Mouse (Mus musculus) urinary bladder, adult 2 months (tissue): ENCODE results near the gene Slc29a3. TPM values are rescaled to one million over a fixed set of nuclear protein-coding genes. Genes with fewer than 3 reads are reported as not detected.
"Not testable (repeated sequence)": the region's sequence is repeated elsewhere in the genome, so short reads cannot be mapped to it uniquely, and the experiment has no call there.

Source experiments
- DNase-seq: peaks from one replicate; pipeline ENCODE4 v3.0.0; 2022; ENCODE audit warnings: low spot score
- polyA plus RNA-seq: library from polyadenylated mRNA; depleted of rRNA; stranded (reverse); fragments of >200 nt; gene quantifications from 2 replicates; pipeline ENCODE4 v1.2.3, GENCODE M21; 2012

Slc29a3 gene
- polyA plus RNA-seq, 1 experiment, result 5.5 TPM

GRCm38 (mm10) chr10:60726896-60727295, 25.7 kb downstream of the Slc29a3 start:
- no peak for DNase-seq

- DNase-seq, result no peak
These were observed 28.1 kb downstream of the Slc29a3 start for GRCm38 (mm10) chr10:60724496-60724895.

- no peak for DNase-seq
These were observed 29.2 kb downstream of the Slc29a3 start for GRCm38 (mm10) chr10:60723345-60723744.

GRCm38 (mm10) chr10:60721640-60722039, 31.0 kb downstream of the Slc29a3 start:
- DNase-seq, result no peak

- DNase-seq, result no peak
These were observed 32.1 kb downstream of the Slc29a3 start for GRCm38 (mm10) chr10:60720461-60720860.

GRCm38 (mm10) chr10:60718491-60718890, 34.1 kb downstream of the Slc29a3 start:
- DNase-seq, result no peak

- DNase-seq, result no peak
These were observed 36.1 kb downstream of the Slc29a3 start for GRCm38 (mm10) chr10:60716449-60716848.

- DNase-seq, result not testable (repeated sequence)
These were observed 40.3 kb downstream of the Slc29a3 start for GRCm38 (mm10) chr10:60712299-60712698.

GRCm38 (mm10) chr10:60708837-60709236, 43.8 kb downstream of the Slc29a3 start:
- no peak for DNase-seq

- no peak for DNase-seq
These were observed 46.3 kb downstream of the Slc29a3 start for GRCm38 (mm10) chr10:60706268-60706667.

- DNase-seq, result no peak
These were observed 47.5 kb downstream of the Slc29a3 start for GRCm38 (mm10) chr10:60705134-60705533.

- no peak for DNase-seq
These were observed 54.8 kb downstream of the Slc29a3 start for GRCm38 (mm10) chr10:60697775-60698174.

GRCm38 (mm10) chr10:60696975-60697374, 55.6 kb downstream of the Slc29a3 start:
- peak; percentile 61 for DNase-seq

GRCm38 (mm10) chr10:60696390-60696789, 56.2 kb downstream of the Slc29a3 start, which contains the start of gene Cdh23:
Cdh23 (minus strand) TSS chr10:60696490.
- no peak for DNase-seq

GRCm38 (mm10) chr10:60691671-60692390, 60.8 kb downstream of the Slc29a3 start:
- no peak for DNase-seq

GRCm38 (mm10) chr10:60690960-60691359, 61.6 kb downstream of the Slc29a3 start:
- DNase-seq, result no peak

- DNase-seq, result no peak
These were observed 63.2 kb downstream of the Slc29a3 start for GRCm38 (mm10) chr10:60689396-60689795.

- DNase-seq, result peak; percentile 39
These were observed 65.4 kb downstream of the Slc29a3 start for GRCm38 (mm10) chr10:60687011-60687776.

- no peak for DNase-seq
These were observed 66.0 kb downstream of the Slc29a3 start for GRCm38 (mm10) chr10:60686641-60686975.

- DNase-seq, result no peak
These were observed 66.6 kb downstream of the Slc29a3 start for GRCm38 (mm10) chr10:60685764-60686640.

- no peak for DNase-seq
These were observed 73.7 kb downstream of the Slc29a3 start for GRCm38 (mm10) chr10:60678926-60679325.

GRCm38 (mm10) chr10:60677319-60677718, 75.3 kb downstream of the Slc29a3 start:
- DNase-seq, result no peak
